Mouse (Mus musculus) CH12.LX (cell line): ENCODE results near the gene Clasp2. TPM values are rescaled to one million over a fixed set of nuclear protein-coding genes. Genes with fewer than 3 reads are reported as not detected.

Experiments used
- DNase-seq: peaks from one replicate; pipeline ENCODE4 v3.0.0-alpha.2; 2013; ENCODE audit errors: extremely low read depth
- H3K27ac ChIP-seq: 2 replicates; pipeline ENCODE4 v1.5.1; 2012; ENCODE audit warnings: low read depth, mild to moderate bottlenecking, control low read depth, moderate library complexity; ENCODE audit not compliant: insufficient read depth
- H3K27me3 ChIP-seq: replicated peaks from 2 replicates; pipeline ENCODE3; 2012; ENCODE audit warnings: inconsistent platforms
- H3K36me3 ChIP-seq, 2 experiments: replicated peaks in 1 of 2; 2 replicates each; pipeline versions ENCODE3 to v1.6.1; 2012; ENCODE audit warnings: inconsistent platforms in 1 of 2, low read length in 1 of 2, mild to moderate bottlenecking in 1 of 2, mixed read lengths in 1 of 2, moderate library complexity in 1 of 2; ENCODE audit not compliant: control insufficient read depth in 1 of 2, insufficient read depth in 1 of 2
- H3K4me1 ChIP-seq, 2 experiments: 2 replicates each; pipeline ENCODE4 v1.6.1; 2012; ENCODE audit warnings: inconsistent platforms in 1 of 2, moderate library complexity in 1 of 2; ENCODE audit not compliant: insufficient read depth in 2 of 2, control insufficient read depth in 1 of 2
- H3K4me2 ChIP-seq: 2 replicates; pipeline ENCODE4 v1.6.1; 2012; ENCODE audit warnings: low read depth, mild to moderate bottlenecking, control low read depth; ENCODE audit not compliant: poor library complexity, insufficient read depth, severe bottlenecking
- H3K4me3 ChIP-seq, 3 experiments: fragments of 150-350 bp in 1 of 3; sonication (generic) in 1 of 3; replicated peaks in 1 of 3; 2 replicates each; pipeline versions ENCODE3 to v1.5.1; 2011 to 2012; ENCODE audit warnings: low read depth in 2 of 3, low read length in 2 of 3, mild to moderate bottlenecking in 2 of 3, moderate library complexity in 2 of 3, control low read depth in 1 of 3, improper control_type of control experiment in 1 of 3, inconsistent platforms in 1 of 3, mixed read lengths in 1 of 3; ENCODE audit not compliant: poor library complexity in 1 of 3
- H3K79me2 ChIP-seq: replicated peaks from 2 replicates; pipeline ENCODE4 v1.6.1; 2012; ENCODE audit warnings: mild to moderate bottlenecking, moderate library complexity; ENCODE audit not compliant: control insufficient read depth, poor library complexity, insufficient read depth, severe bottlenecking; ENCODE audit errors: extremely low read depth
- H3K9ac ChIP-seq: 2 replicates; pipeline ENCODE4 v1.6.1; 2012; ENCODE audit warnings: low read depth, mild to moderate bottlenecking, control low read depth, moderate library complexity; ENCODE audit not compliant: insufficient read depth
- H3K9me3 ChIP-seq: replicated peaks from 2 replicates; pipeline ENCODE3; 2012; ENCODE audit warnings: low read length, inconsistent platforms, mixed read lengths
- BHLHE40 ChIP-seq: IDR thresholded peaks from 2 replicates; pipeline ENCODE4 v1.6.1; 2011; ENCODE audit warnings: mild to moderate bottlenecking, low read depth, low read length, improper control_type of control experiment
- CHD1 ChIP-seq: IDR thresholded peaks from 2 replicates; pipeline ENCODE4 v1.6.1; 2012; ENCODE audit warnings: low read depth, low read length, improper control_type of control experiment, inconsistent platforms
- E2F4 ChIP-seq: IDR thresholded peaks from 2 replicates; pipeline ENCODE4 v1.6.1; 2011; ENCODE audit warnings: low read depth, low read length, improper control_type of control experiment; ENCODE audit not compliant: insufficient replicate concordance
- HCFC1 ChIP-seq: IDR thresholded peaks from 2 replicates; pipeline ENCODE4 v1.6.1; 2012; ENCODE audit warnings: low read depth, mild to moderate bottlenecking, inconsistent platforms, low read length, improper control_type of control experiment
- JUND ChIP-seq: conservative IDR thresholded peaks from 2 replicates; pipeline ENCODE4 v1.6.1; 2011; ENCODE audit warnings: low read depth, low read length, improper control_type of control experiment
- NRF1 ChIP-seq: IDR thresholded peaks from 2 replicates; pipeline ENCODE4 v1.6.1; 2014; ENCODE audit warnings: low read depth, mild to moderate bottlenecking, inconsistent platforms, low read length, improper control_type of control experiment, moderate library complexity
- PAX5 ChIP-seq: IDR thresholded peaks from 2 replicates; pipeline ENCODE4 v1.6.1; 2012; ENCODE audit warnings: low read length, inconsistent platforms, mixed read lengths
- RAD21 ChIP-seq: IDR thresholded peaks from 2 replicates; pipeline ENCODE4 v1.6.1; 2011; ENCODE audit warnings: low read depth, mild to moderate bottlenecking, low read length, improper control_type of control experiment, moderate library complexity
- SIN3A ChIP-seq: IDR thresholded peaks from 2 replicates; pipeline ENCODE4 v1.6.1; 2012; ENCODE audit warnings: low read length, improper control_type of control experiment, inconsistent platforms
- TBP ChIP-seq: conservative IDR thresholded peaks from 2 replicates; pipeline ENCODE4 v1.6.1; 2011; ENCODE audit warnings: low read depth, low read length, improper control_type of control experiment
- TCF12 ChIP-seq: IDR thresholded peaks from 2 replicates; pipeline ENCODE4 v1.6.1; 2014; ENCODE audit warnings: low read depth, mild to moderate bottlenecking, inconsistent platforms, low read length, improper control_type of control experiment
- USF1 ChIP-seq: IDR thresholded peaks from 2 replicates; pipeline ENCODE4 v1.6.1; 2014; ENCODE audit warnings: low read depth, mild to moderate bottlenecking, inconsistent platforms, low read length, improper control_type of control experiment
- USF2 ChIP-seq: conservative IDR thresholded peaks from 2 replicates; pipeline ENCODE4 v1.6.1; 2011; ENCODE audit warnings: low read depth, low read length, improper control_type of control experiment
- ZC3H11A ChIP-seq: IDR thresholded peaks from 2 replicates; pipeline ENCODE4 v1.6.1; 2012; ENCODE audit warnings: low read depth, mild to moderate bottlenecking, inconsistent platforms, low read length, improper control_type of control experiment
- ZKSCAN1 ChIP-seq: IDR thresholded peaks from 2 replicates; pipeline ENCODE4 v1.6.1; 2012; ENCODE audit warnings: low read depth, inconsistent platforms, low read length, improper control_type of control experiment, borderline replicate concordance
- dilution Hi-C: fragments of 300-500 bp; cut with MboI; formaldehyde crosslinking; loops from 2 replicates; pipeline ENCODE4 v1.14.3; 2020; ENCODE audit warnings: low sequenced_read_pairs; ENCODE audit not compliant: extremely low pct_unique_long_range_greater_than_20kb, extremely low pct_ligation_motif_present
- in situ Hi-C: fragments of 300-500 bp; cut with MboI; formaldehyde crosslinking; loops from 3 replicates; pipeline ENCODE4 v1.14.3; 2019; ENCODE audit warnings: low sequenced_read_pairs, low pct_ligation_motif_present, low pct_unique_long_range_greater_than_20kb, mixed read lengths
- polyA plus RNA-seq: library from polyadenylated mRNA; unstranded; fragments of >175 nt; gene quantifications from 2 replicates; pipeline ENCODE4 v1.2.1, GENCODE M21; 2012; ENCODE audit warnings: low read depth; ENCODE audit not compliant: insufficient read length
- total RNA-seq, 2 experiments: library from RNA; depleted of rRNA; stranded (reverse); fragments of 300-350 nt in 1 of 2; fragments of >200 nt in 1 of 2; gene quantifications; 2 replicates each; pipeline ENCODE4 v1.2.3; 2012 to 2014

The Clasp2 gene
- total and polyA plus RNA-seq, 3 experiments = 23.9 to 32.4 (median 27.0) TPM

DNA sequence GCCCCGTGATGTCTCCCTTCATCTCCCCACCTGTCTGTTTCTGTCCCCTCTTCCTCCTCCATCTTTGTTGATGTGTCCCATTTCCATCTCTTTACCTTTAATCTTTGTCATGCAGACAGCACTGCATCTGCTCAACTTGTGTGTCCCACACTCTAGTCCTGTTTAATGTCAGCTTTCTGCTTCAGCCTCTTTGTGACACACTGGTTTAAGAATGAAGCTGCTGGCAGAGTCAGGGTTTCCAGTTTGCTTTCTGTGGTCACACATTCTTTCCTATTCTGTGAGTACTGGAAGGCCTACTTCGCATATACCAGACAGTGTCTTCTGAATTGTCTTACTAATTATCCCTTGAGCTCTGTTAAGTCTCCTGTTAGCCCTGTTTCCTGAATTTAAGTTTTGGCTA lies 62.5 kb downstream of the Clasp2 start:
- in situ Hi-C loops (no loop called here), dilution Hi-C loops (no loop called here)
- Histone ChIP-seq H3K27ac (no peak overlapping the region), H3K79me2 (peaks cover 9% of the 10 kb centered on the region), H3K4me1 (peaks cover 0 to 12% of the 10 kb centered on the region in 2 experiments; a peak in 1 of 4 replicates), H3K4me3 (no peak overlapping the region), H3K9me3 (no peaks in the 10 kb centered on the region), H3K9ac (no peak overlapping the region), H3K36me3 (peaks cover 0 to 6% of the 10 kb centered on the region in 2 experiments), H3K27me3 (no peaks in the 10 kb centered on the region), H3K4me2 (no peak overlapping the region)
- TF ChIP-seq ZKSCAN1 (no peak), TBP (no peak), CHD1 (no peak), E2F4 (no peak), USF1 (no peak), HCFC1 (no peak), RAD21 (no peak)
- DNase-seq = no peak

DNA sequence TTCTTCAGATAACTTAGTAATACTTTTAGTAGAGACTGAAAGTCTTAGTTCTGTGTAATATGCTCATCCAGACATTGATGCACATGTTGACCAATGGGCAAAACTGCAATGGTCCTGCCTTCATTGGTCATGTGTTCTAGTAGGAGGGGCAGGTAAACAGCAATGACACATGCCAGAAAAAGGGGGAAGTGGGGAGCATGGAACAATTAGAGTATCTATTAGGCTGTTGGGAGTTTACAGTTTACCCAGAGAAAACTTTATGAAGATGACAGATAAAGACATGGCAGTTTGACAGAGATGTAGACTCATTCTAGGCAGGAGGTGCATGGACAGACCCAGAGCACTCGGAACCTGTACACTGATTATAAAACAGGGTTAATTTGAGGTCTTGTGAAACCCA lies 64.1 kb downstream of the Clasp2 start:
- dilution Hi-C loops = no loop called here

DNA sequence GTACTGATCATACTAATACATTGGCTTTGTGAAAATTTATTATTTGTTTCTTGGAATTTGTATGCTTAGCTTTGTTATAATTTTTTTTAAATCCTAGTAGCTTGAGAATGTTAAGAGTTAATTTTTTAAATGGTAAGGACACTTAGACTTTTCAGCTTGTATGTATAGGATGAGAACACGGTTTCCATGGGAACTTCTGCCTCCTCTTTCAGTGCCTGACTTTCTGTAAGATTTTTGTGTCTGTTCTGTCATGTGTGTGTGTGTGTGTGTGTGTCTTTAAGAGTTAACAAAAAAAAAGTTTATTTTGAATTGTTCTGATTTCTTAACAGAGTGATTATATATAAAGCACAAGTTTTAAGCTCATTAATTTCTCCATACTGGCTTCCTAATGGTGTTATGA lies 70.1 kb downstream of the Clasp2 start:
- H3K4me2 ChIP-seq = no peak overlapping the region
- in situ Hi-C loops = no loop called here
- dilution Hi-C loops = no loop called here
- no peak overlapping the region for H3K27ac ChIP-seq
- TF ChIP-seq HCFC1 (no peak), TCF12 (no peak), SIN3A (no peak), PAX5 (no peak), BHLHE40 (no peak), JUND (no peak), ZC3H11A (no peak), USF2 (no peak)
- no peaks in the 10 kb centered on the region for H3K79me2 ChIP-seq
- H3K4me3 ChIP-seq = no peak overlapping the region
- H3K9ac ChIP-seq = no peak overlapping the region
- peaks cover 5 to 17% of the 10 kb centered on the region in 2 experiments for H3K36me3 ChIP-seq
- DNase-seq = no peak
- no peaks in the 10 kb centered on the region for H3K27me3 ChIP-seq
- H3K4me1 ChIP-seq = no peaks in the 10 kb centered on the region
- no peaks in the 10 kb centered on the region for H3K9me3 ChIP-seq

More for the DNA sequence above, 64.1 kb downstream of the Clasp2 start:
- in situ Hi-C loops = no loop called here
- H3K4me2 ChIP-seq = no peak overlapping the region
- H3K4me1 ChIP-seq = peaks cover 0 to 9% of the 10 kb centered on the region in 2 experiments; a peak in 1 of 4 replicates
- TF ChIP-seq NRF1 (no peak), HCFC1 (no peak)
- H3K36me3 ChIP-seq = peaks cover 0 to 3% of the 10 kb centered on the region in 2 experiments
- no peak for DNase-seq
- H3K27ac ChIP-seq = no peak overlapping the region
- no peak overlapping the region for H3K9ac ChIP-seq
- no peaks in the 10 kb centered on the region for H3K9me3 ChIP-seq
- H3K79me2 ChIP-seq = peaks cover 4% of the 10 kb centered on the region; the same call in 1 of the 2 replicates
- no peaks in the 10 kb centered on the region for H3K27me3 ChIP-seq
- no peak overlapping the region for H3K4me3 ChIP-seq
